Mouse (Mus musculus): ENCODE results near the gene Nos1ap. TPM values are rescaled to one million over a fixed set of nuclear protein-coding genes. Genes with fewer than 3 reads are reported as not detected.
A peak's percentile ranks its signal among the peaks of the same experiment; 100 is the strongest.

The Nos1ap gene
- total RNA-seq, 4 experiments from 2014 or later = 191 to 254 (median 220) TPM

DNA sequence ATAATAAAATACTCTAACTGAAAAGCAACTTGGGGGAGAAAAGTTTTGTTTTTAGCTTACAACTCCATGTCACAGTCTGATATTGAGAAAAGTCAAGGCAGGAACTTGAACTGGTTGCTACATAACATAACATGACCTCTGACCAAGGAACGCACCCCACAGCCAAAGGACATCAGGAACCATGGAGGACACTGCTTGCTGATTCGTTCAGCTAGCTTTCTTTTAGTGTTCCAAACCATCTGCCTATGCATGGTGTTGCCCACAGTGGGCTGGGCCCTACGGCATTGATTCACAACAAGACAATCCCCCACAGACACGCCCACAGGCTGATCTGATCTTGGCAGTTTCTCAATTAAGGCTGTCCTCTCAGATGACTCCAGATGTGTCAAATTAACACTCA is 167.5 kb downstream of the Nos1ap start:
- DNase-seq (ENCODE audit: low spot score in 2 of 2) = no peak

DNA sequence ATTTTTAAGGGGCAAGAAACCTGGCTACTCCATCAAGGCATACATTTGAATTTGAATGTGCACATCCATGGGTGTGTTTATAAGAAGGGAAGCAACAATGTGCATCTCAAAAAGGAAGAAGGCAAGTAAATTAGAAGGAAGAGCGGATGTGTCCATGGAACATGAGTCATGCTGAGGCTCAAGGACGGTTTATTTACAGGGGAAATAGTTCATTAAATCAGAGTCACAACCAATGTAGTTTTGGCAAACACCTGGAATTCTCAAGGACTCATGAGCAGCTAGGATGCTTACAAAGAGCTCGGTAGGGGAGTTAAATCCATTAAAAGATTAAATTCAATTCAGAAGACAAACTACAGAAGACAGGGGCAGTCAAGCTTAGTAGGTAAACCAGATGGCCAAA is 169.7 kb downstream of the Nos1ap start:
- DNase-seq (ENCODE audit: low spot score in 2 of 2) = no peak

DNA sequence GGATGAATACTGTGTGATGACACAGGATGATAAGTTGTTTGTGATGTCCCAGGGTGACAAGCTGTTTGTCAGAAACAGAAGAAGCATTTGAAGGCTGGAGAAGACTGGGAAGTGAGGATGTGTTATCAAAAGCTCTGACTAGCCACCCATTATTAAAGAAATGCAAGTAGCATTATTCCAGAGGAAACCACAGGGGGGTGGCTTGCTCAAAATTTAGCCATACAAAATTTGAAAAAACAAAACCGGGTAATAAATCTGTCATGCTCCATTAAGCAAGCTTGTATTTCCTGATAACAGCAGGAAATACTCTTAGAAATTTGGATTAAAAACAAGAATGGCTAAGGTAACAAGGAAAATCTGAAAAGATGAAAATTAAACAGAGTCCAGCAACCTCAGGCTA is 171.5 kb downstream of the Nos1ap start:
- DNase-seq (ENCODE audit: low spot score in 2 of 2) = no peak

DNA sequence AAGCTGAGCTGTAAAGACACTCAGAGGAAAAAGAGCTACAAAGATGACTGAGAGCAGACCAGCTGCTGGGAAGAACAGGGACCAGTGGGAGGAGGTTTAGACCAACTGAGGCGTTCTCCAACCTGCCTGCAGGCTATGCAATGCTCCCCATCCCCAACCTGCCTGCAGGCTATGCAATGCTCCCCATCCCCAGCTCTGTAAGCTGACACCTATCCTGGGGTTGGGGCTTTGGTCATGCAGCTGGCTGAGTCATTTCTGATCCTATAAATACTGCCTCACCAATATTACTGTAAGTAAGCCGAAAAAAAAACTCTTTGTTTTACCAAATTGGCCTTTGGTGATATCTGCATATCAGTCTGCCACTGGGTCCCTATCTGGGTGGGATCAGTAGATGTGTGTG is 172.7 kb downstream of the Nos1ap start:
- no peak for DNase-seq (ENCODE audit: low spot score in 2 of 2)

DNA sequence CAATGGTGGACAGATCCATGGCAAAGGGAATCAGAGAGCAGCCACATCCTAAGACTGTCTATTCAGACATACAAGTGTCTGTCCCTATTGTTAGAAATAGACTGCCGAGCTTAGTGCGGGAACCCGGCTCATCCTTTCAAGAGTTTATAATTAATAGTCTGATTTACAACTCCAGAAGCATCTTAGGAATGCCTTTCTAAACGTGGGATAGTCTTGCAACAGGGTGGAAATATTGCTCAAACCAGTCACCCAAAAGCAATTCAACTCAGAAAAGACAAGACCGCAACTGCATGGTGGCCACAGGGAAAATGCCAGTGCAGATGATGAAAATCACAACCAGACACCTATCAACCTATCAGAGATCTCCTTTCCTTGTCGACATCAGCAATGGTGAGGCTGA is 173.5 kb downstream of the Nos1ap start:
- no peak for DNase-seq (ENCODE audit: low spot score in 2 of 2)

DNA sequence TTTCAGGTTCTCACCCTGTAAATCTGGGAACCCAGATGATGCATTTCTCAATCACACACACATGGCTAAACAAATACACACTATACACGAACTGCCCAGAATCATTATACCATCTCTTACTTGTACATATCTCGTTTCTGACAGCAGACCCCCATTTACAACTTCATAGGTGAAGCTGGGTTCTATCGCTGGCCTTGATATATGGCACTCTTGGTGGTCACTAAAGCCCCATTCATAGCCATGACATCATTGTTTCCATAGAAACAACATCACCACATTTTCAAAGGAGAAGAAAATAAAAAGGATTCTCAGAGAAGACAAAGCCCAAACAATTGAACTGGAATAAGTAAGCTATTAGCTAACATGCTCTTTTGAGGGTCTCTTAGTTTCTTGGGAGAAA is 174.3 kb downstream of the Nos1ap start:
- DNase-seq (ENCODE audit: low spot score in 2 of 2) = no peak

DNA sequence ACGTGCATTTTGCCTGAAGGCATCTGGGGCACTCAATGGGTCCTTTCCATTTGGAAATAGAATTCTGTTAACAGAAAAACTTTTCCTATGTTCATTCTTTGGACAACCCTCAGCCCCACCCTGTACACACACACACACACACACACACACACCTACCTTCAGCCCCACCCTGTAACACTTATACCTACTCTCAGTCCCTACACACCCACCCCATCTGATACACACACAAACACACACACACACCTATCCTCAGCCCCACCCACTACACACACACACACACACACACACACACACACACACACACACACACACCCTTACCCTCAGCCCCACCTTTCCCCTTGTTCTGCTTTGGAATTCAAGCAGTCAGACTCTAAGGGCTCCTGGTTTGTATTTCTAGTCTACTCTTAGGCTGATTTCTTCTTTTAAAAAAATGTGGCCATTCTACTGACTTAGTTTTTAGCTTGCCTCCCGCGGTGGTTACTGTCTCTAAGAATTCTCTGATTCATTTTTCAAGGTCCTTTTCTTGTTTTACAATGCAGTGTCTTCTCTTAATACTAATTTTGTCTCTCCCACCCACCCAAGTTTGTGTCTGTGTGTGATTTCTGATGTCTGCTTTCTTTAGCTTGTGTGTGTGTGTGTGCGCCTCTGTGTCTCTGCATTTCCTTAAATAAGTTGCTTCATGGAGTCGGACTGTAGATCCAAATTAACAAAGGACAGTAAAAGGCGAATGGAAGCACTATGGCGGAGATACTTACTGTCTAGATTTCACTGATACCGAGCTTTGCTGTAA is 179.1 kb downstream of the Nos1ap start:
- DNase-seq (ENCODE audit: low spot score in 2 of 2) = no peak

DNA sequence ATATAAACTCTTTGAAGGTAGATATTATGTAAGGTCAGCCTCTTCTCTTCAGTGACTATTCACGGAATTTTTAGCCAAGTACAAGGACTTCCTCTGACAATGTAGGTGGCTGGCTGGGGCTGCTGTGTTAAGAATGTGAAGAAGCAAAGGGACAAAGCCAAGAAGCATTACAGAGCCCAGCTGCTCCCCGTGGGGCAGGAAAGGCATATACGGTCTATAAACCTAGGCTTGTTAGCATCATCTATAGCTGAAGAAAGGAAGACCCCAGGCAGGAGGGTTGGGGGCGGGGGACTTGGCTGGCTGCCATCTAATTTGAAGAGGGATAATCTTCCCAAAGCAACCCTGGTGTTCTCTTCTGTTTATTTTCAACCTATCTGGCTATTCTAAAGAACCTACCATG is 180.6 kb downstream of the Nos1ap start:
- no peak for DNase-seq (ENCODE audit: low spot score in 2 of 2)

DNA sequence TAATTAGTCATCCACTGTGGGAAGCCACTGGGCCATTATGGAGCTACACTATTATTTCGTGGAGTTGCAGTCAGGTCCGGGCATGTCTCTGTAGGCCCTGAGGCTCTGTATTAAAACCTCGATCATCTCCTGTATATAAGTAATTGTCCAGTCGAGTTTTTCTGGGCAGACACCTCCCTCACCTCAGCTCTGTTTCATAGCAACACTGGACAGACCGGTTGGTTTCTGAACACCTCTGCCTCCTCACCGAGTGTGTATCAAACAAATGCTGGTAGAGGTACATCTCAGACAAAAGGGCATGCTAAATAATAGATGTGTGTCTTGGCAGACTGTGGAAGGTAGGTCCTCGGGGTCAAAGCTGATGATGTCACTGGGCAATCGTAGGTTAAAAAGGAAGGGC is 182.7 kb downstream of the Nos1ap start:
- DNase-seq (ENCODE audit: low spot score in 2 of 2) = no peak

DNA sequence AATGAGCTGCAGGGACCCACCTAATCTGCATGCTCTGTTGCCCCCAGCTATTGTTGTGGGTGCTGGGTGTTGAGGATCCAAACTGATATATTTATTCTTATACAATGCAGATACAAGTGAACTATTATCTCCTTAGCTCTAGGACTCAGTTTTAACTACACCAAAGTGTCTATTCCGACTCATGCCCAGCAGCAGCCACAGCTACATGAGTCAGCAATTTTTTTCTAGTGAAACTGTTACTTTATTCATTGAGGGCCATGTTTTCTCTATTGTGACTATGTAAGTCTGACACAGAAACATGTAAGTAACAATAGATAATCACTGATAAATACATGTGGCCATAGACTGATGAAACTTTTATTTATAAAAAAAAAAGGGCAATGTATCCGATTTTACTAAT is 184.5 kb downstream of the Nos1ap start:
- DNase-seq (ENCODE audit: low spot score in 2 of 2) = no peak

DNA sequence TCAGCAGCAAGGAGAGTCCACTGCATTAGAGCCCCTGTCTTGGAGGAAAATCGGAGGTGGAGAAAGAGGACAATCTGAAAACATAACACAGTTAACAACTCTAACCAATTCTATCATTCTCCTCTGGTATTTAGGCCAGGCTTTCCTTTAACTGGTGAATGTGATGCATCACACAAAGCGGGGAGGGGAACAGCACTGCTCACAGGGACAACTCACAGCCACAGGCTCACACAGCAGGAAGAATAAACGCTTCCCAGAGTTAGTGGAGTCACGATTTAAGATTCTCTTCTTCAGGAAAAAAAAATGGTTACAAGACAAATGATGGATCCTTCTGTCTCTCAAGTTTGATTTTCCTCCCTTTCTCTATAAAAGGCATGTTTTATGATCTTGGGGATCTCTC is 187.0 kb downstream of the Nos1ap start:
- no peak for DNase-seq (ENCODE audit: low spot score in 2 of 2)

DNA sequence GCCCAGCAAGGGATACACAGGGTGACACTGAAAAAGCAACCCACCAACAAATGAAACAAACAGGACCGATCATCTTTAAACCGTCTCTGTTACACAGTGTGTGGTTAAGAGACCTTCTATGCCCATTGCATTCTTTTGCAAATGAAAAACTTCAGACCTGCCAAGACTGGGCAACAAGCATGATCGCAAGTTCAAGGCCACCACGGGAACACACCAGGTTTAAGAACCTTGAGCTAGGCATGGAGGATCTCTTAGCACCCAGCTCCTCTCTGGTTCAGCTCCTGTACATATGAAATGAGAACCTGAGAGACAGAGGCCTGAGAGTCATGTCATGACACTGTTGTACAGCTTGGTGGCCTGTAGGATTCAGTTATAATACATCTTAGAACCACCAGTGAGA is 190.8 kb downstream of the Nos1ap start:
- no peak for DNase-seq (ENCODE audit: low spot score in 2 of 2)

DNA sequence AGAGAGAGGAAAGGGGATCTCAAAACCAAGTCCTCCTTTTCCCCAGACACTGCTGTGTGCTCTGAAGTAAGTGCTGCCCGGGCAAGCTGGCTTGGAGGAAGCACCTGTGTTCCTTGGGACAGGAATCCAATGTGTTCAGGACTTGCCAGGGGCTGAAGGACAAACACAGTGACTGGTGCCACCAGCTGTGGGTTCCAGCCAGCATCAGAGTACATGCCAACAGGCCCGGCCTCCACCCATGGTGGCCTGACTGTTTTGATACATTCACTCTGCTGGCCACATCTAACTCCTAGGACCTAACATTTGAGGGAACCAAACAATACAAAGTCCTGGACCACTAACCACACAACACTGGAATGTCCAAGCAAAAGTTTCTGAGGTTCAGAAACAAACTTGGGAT is 194.6 kb downstream of the Nos1ap start:
- no peak for DNase-seq (ENCODE audit: low spot score in 2 of 2)

DNA sequence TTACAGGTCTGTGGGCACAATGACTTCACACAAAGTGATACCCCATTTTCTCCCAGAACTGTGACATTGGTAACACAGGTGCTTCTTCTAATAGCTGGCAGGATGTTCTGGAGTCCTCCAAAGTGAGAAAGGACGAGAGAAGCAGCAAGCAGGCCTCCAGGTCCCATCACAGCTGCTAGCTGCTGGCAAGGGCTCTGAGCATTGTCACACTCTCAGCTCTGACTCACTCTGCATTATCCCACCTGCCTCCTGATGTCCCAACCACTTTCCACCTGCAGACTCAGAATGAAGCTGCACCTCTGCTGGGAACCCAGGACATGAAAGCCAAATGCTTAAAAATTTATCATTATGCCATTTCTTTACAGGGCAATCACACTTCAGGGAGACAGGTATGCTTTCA is 195.0 kb downstream of the Nos1ap start:
- DNase-seq (ENCODE audit: low spot score in 2 of 2) = no peak

DNA sequence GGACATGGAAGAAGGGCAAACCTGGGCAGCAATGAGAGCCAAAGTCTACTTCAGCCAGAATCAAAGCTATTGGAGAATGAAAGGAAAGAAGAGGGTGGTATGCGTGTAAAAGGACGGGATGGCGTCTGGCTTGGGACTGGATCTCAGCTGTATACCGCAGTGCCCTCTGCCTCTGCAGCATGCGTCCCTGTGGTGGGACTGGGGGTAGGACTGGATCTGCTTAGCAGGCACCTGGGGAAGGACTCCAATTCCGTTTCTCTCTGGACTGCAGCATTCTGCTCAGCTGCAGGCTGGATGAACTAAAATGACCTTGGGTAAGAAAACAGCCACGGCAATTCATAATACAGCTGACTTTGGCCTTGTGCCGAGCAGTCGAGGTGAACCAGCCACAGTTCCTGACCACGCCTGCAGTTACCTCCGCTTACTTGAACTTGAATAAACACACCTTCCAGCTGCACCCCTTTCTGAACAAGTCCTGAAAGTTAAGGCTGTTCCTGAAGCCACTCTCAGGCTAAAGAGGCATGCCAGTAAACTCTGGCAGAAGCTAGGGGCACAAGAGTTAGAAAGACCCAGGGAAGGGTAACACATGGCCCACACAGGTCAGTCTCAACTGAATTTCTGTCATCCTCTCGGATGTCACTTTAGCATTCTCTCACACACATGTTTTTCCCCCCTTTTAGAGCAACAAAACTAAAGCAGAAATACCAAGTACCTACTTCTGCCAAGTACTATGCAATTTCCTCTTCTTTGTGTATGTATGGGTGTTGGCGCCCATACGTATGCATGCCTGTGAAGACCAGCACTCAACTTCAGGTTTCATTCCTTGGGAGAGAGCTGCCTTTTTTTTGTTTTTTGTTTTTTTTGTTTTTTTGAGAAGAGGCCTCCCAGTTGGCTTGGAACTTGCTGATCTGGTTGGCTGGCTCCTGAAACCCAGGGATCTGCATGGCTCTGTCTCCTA is 196.6 kb downstream of the Nos1ap start:
- DNase-seq (ENCODE audit: low spot score in 2 of 2) = no peak

DNA sequence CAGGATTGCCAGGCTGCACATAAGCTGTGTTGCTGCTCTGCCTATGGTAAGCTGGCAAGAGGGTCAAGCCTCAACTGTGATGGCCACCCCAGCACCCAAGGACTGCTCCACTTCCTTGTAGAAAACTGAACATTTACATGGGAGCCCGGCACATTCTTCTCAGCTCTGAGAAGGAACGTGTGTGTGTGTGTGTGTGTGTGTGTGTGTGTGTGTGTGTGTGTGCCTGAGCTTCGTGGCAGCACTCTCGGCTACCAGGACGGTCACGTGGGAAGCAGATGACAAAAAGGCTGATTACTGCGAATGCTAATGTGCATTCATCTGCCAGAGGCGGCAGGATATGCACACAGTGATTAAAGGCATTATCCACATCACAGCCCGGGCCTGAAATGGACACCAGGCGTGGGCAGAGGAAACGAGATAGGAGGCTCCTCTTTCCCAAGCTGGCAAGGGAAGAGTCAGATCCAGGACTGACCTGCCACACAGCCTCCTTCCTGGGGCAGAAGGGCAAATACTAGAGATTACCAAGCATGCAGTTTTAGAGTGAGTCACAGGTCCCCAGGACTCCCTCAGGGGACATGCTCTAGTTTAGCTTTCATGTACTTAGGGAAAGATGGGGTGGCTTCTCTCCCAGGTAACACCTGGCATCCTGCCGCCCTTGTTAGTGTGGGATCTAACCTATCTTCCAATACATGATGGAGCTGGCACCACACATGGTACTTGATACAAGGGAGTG is 202.3 kb downstream of the Nos1ap start:
- DNase-seq (ENCODE audit: low spot score in 2 of 2) = peak; percentile 62 to 74

DNA sequence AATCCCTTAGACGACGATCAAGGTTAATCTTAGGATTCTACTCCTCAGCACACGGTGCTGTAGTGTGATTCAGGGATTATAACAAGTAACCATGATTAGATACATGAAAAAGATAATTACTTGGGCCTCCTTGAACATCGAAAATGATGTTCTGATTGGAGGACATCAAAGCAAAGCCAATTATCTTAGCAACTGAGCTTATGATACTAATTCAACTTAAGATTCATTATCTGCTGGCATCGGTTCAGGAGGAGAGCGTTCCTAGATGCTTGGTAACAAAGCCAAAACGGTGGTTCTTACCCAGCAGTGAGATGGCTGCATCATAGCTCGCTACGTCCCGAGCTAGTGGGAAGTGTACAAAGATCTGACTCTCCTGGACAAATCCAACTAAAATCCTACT is 204.2 kb downstream of the Nos1ap start:
- no peak for DNase-seq (ENCODE audit: low spot score in 2 of 2)

DNA sequence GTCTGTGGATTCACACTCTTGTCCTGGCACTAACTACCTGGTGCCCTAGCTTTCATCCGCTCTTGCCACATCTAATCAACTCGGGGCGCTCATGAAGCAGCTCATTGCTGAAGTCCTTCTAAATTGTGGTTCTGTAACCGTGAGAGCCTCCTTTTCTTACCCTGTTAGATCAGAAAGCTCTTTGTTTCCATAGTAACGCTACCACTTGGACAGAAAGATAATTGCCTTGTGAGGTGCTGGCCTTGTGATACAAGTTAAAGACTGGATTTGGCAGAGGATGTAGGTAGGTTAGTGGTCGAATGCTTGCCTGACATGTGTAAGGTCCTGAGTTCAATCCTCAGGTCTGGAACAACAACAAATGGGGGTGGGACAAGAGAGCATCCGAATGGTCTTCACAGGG is 206.1 kb downstream of the Nos1ap start:
- no peak for DNase-seq (ENCODE audit: low spot score in 2 of 2)

DNA sequence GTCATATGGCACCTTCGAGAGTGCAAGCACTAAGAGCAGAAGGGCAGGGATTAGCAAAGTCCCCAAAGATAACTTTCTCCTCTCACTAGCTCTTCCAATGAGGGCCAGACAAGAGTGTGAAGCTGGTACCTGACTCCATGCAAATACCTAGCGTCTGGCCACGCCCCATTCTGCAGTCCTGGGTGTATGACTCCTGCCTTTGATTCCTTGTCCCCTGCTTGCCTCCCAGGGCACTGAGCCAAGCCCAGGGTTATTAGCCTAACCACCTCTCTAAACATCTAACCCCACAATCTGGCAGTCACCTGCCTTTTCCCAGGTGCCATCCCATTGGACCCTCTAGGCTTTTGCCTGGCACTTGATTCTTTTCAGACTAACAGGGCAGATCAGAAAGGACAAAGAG is 208.2 kb downstream of the Nos1ap start:
- no peak for DNase-seq (ENCODE audit: low spot score in 2 of 2)

DNA sequence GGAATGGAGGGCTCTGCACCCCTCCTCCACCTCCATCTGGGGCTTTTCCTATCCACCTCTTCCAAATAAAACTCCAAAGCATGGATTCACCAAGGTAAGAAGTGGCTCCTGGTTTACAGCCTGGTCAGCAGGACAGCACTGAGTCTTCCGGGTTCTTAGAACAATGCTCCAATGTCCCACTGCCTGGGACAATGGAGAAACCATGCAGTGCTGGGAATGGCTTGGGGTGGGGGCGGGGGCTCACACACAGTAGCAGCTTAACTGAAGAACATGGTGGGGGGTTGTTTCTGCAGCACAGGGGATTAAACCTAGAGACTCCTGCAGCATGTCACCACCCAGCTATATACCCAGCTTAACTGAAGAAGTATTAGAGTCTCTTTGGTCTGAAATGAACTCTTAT is 209.2 kb downstream of the Nos1ap start:
- DNase-seq (ENCODE audit: low spot score in 2 of 2) = no peak

DNA sequence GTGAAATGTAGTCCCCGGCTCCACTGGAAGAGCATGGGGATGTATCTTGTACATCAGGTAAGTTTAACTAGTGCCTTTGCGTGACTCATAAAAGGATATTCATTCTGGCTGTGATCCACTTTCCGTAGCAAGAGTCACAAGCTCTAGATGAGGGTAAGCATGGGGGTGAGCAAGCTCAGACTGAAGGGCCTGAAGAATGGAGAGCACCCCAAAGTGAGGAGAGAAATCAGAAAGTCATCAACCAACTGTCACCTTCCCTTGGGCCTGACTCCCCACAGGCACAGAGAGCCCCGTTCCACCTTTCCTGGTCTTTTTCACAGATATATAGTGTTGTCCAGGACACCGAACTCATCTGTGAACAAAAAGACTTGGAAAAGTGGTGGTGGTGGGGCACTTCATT is 213.9 kb downstream of the Nos1ap start:
- no peak for DNase-seq (ENCODE audit: low spot score in 2 of 2)

DNA sequence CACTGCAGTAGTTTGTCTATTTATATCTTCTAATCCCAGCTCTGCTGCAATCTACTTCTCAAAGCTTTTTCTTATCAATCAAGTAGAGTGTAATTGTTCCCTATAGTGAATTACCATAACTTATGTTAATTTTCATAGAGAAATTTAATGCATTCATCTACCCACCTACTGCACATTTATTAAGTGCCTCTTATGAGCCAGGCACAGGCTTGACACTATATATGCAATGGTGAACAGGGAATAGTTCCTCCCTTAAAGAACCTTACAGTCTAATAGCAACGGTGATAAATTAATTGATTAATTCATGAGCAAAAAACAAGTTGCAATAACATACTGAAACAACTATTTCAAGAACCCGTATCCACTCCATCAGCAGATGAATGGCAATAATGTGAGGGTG is 215.9 kb downstream of the Nos1ap start:
- DNase-seq (ENCODE audit: low spot score in 2 of 2) = no peak

Data from layer of hippocampus, adult 8-10 months (tissue).